Mouse (Mus musculus) lung, adult 2 months (tissue): ENCODE measurements around the gene Actr2.

Experiments
- CTCF ChIP-seq: fragments of 200-500 bp; IDR thresholded peaks from 2 replicates; pipeline ENCODE4 v1.5.1; 2011; ENCODE audit warnings: mild to moderate bottlenecking, low read length, control low read depth; ENCODE audit not compliant: insufficient read depth
- POLR2A ChIP-seq: fragments of 200-500 bp; IDR thresholded peaks from 2 replicates; pipeline ENCODE4 v1.6.1; 2011; ENCODE audit warnings: low read depth, mild to moderate bottlenecking, control low read depth, low read length, borderline replicate concordance; ENCODE audit errors: extremely low read depth

DNA sequence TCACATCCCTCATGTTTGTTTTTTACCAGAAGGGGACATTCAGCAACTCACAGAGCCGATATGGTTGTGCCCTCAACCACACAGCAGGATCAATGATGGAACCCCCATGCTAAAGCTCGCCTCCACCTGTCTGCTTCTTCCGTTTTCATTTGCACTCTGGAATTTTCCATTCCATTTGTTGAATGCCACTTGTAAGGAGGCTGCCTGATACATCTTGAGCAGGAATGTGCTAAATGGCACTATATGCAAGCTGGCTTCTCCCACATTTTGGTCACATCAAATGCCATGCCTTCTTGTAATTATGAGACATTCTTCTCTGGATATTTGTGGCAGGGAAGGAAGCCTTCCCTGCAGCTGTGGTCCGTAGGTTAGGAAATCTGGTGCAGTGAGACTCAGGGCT is 70.6 kb downstream of the Actr2 start:
- TF ChIP-seq CTCF (no peak), POLR2A (no peak)
